Mouse (Mus musculus): ENCODE data around the gene Rap1a.

GRCm38 (mm10) chr3:105808179-105809037, 7.3 kb upstream of the Rap1a start:
- no peak for TF ChIP-seq CTCF (IDR thresholded peaks at IDR 0.05; ENCODE audit: borderline replicate concordance, insufficient read depth, low read depth, low read length)
- no peak for TF ChIP-seq POLR2A (IDR thresholded peaks at IDR 0.05; ENCODE audit: borderline replicate concordance, insufficient read depth, low read length)

Measured in cerebellum, adult 2 months (tissue).